Mouse (Mus musculus): ENCODE results near the gene Tas2r129.

GRCm38 (mm10) chr6:132909351-132909750, 41.6 kb upstream of the Tas2r129 start, which contains the start of gene Tas2r125:
- no peak for TF ChIP-seq POLR2A (IDR thresholded peaks at IDR 0.05; ENCODE audit: control insufficient read depth, low read depth, low read length)
- TF ChIP-seq CTCF (IDR thresholded peaks at IDR 0.05; ENCODE audit: control insufficient read depth, insufficient read depth, insufficient replicate concordance, low read depth, low read length): no peak

Data from testis, adult 2 months (tissue).